Mouse (Mus musculus) liver, embryonic 14.5 days (tissue): ENCODE measurements around the gene Sc5d.

Experiments used
- CTCF ChIP-seq: IDR thresholded peaks from 2 replicates; pipeline ENCODE4 v1.5.1; 2016; ENCODE audit warnings: antibody characterized with exemption, low read depth, control low read depth
- EP300 ChIP-seq: IDR thresholded peaks from 2 replicates; pipeline ENCODE4 v1.6.1; 2016; ENCODE audit warnings: antibody characterized with exemption, low read depth

GRCm38 (mm10) chr9:42219001-42219660, 44.9 kb downstream of the Sc5d start:
- TF ChIP-seq CTCF (no peak), EP300 (no peak)
